Mouse (Mus musculus) brown adipose tissue, adult 24 weeks (tissue): ENCODE data around the gene Chst13. TPM values are rescaled to one million over a fixed set of nuclear protein-coding genes. Genes with fewer than 3 reads are reported as not detected.

Experiments used
- H3K27ac ChIP-seq: fragments of 200-500 bp; replicated peaks from 2 replicates; pipeline ENCODE4 v1.5.1; 2012; ENCODE audit warnings: low read depth, mild to moderate bottlenecking, low read length
- H3K4me1 ChIP-seq: fragments of 200-500 bp; 2 replicates; pipeline ENCODE4 v1.6.1; 2012; ENCODE audit warnings: low read length, mixed read lengths; ENCODE audit not compliant: control insufficient read depth, insufficient read depth, insufficient read length
- H3K4me3 ChIP-seq: fragments of 200-500 bp; 2 replicates; pipeline ENCODE4 v1.5.1; 2012; ENCODE audit warnings: low read depth, mild to moderate bottlenecking, low read length, moderate library complexity; ENCODE audit not compliant: insufficient read depth
- polyA plus RNA-seq: library from polyadenylated mRNA; stranded (reverse); fragments of >200 nt; gene quantifications from 2 replicates; pipeline ENCODE4 v1.2.4, GENCODE M21; 2012; ENCODE audit not compliant: missing spikeins, insufficient read depth, insufficient read length

Gene Chst13
- polyA plus RNA-seq, 1 experiment = not detected

GRCm38 (mm10) chr6:90332561-90333425 lies 7.8 kb upstream of the Chst13 start, which contains the start of gene Uroc1:
Gene Uroc1, plus strand, starts transcription at chr6:90333284.
- H3K4me3 ChIP-seq = no peak within 1 kb of the TSS
- H3K27ac ChIP-seq = no peak within 1 kb of the TSS
- no peaks in the 10 kb centered on the region for H3K4me1 ChIP-seq

- Histone ChIP-seq H3K4me3 (no peak overlapping the region), H3K4me1 (no peaks in the 10 kb centered on the region), H3K27ac (no peak overlapping the region)
Observed at GRCm38 (mm10) chr6:90329953-90330352, 5.0 kb upstream of the Chst13 start.

DNA sequence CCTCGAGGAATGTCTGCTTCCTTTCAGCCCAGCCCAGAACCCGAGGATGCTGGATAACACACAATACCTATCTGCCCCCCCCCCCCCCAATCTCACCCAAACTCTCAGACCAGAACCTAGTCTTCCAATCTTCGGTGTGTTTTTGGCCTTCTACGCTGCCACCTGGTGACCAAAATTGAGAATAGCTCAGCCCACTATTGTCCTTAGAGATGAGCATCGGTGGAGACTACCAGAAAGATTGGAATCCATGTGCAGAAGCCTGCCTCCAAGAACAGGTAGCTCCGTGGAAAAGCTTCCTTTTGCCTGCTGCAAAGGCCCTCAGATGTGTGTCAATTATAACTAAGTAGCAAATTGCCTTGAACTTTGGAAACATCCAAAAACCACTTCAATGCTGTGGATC lies 2.7 kb upstream of the Chst13 start:
- Histone ChIP-seq H3K4me3 (no peak overlapping the region), H3K4me1 (no peaks in the 10 kb centered on the region), H3K27ac (no peak overlapping the region)

- no peak overlapping the region for H3K4me3 ChIP-seq
- H3K27ac ChIP-seq = no peak overlapping the region
- H3K4me1 ChIP-seq = no peaks in the 10 kb centered on the region
Observed at GRCm38 (mm10) chr6:90324463-90324862, 522 bp downstream of the Chst13 start.

DNA sequence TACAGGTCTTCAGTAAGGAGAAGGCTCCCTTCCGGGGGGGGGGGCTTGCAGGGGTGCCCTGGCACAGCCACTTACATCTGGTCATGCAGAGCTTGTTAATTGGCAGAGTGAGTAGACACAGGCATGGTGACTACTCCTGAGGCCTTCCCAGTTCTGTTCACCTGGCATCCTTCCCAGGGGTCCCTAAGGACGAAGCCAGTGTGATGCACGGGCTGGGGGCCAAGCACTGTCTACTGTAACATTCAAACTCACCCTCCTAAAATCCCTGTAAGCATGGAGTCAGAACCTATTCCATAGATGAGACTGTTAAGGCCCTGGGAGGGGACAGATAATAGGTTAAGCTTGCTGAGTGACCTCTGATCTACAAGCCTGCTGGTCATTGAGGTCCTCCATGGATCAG lies 959 bp downstream of the Chst13 start:
- no peak overlapping the region for H3K4me3 ChIP-seq
- no peaks in the 10 kb centered on the region for H3K4me1 ChIP-seq
- H3K27ac ChIP-seq = no peak overlapping the region

DNA sequence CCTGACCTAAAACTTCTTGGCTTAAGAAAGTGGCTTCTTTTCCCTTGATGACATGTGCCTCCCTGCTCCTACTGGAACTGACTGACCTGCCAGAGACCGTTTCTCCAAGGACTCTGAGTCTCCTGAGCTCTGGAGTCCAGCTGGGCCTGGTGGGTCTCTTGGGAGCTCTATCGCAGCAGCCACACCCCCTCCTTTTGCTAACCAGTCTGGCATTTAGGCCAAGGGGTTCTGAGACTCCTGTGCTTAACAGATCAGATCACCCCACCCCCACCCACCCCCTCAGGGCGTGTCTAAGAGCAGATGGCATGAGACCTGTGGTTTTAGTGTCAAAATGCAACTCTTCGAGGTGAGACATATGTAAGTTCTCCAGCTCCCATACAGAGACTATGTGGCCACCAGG lies 3.2 kb downstream of the Chst13 start:
- H3K4me1 ChIP-seq = no peaks in the 10 kb centered on the region
- no peak overlapping the region for H3K4me3 ChIP-seq
- H3K27ac ChIP-seq = no peak overlapping the region

GRCm38 (mm10) chr6:90320429-90320828 lies 4.6 kb downstream of the Chst13 start:
- H3K4me3 ChIP-seq = no peak overlapping the region
- H3K4me1 ChIP-seq = no peaks in the 10 kb centered on the region
- H3K27ac ChIP-seq = no peak overlapping the region

DNA sequence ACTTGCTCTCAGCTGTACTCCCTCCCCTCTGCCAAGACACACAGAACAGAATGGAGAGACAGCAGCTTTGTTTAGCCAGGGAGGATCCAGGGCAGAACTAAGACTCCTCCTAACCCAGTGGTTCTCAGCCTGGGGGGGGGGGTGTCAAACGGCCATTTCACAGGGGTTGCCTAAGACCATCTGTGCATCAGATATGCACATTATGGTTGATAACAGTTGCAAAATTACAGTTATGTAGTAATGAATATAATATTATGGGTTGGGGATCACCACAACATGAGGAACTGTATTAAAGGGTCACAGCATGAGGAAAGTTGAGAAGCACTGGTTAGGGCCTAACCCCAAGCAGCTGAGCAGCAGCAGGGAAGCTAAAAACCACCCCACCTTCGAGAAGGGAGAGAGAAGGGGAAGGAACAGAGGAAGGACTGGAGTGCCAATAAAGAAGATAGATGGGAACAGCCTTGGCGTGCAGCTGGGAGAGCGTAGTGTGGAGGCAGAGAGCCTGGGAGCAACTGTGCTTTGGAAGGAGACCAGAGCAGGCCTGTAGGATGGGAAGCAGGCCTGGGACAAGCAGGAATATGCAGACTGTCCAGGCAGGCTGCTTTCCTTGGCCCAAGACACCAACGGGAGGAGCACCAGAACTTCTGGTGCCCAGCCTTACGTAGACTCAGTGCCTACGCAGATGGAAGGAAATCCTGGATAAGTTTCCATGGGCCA lies 5.4 kb downstream of the Chst13 start:
- Histone ChIP-seq H3K27ac (no peak overlapping the region), H3K4me3 (no peak overlapping the region), H3K4me1 (no peaks in the 10 kb centered on the region)

- Histone ChIP-seq H3K4me3 (no peak overlapping the region), H3K27ac (no peak overlapping the region), H3K4me1 (no peaks in the 10 kb centered on the region)
Observed at GRCm38 (mm10) chr6:90319019-90319418, 6.0 kb downstream of the Chst13 start.

DNA sequence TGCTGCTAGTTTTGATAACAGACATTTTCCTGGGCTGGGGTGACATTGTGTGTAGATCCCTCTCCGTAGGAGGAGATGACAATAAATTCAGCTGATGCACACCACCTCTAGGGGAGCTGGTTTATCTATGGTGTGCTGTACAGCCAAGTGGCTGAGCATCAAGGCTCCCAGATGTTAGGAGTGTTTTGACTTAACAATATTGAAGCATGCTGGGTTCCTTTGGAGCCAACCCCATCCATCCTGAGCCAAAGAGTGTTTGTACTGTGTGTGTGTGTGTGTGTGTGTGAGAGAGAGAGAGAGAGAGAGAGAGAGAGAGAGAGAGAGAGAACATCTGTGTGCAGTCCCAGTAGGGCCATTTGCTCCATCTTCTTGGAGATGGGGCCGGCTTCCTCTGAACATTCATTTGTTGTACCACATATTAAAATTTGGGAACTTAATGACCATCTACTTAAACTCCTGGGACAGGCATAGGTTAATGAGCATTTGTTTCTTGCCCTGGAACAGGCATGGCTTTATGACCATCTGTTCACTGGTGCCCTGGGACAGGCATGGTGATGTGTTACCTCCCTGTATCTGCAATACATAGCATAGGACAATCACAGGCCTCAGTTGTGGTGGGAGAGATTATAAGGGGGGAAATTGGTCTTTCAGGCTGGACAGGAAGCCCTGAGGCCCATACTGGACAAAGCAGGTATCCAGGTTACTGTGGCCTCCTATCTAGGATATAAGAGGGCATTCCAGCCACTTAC lies 7.3 kb downstream of the Chst13 start:
- Histone ChIP-seq H3K27ac (no peak overlapping the region), H3K4me1 (no peaks in the 10 kb centered on the region), H3K4me3 (no peak overlapping the region)

- no peak overlapping the region for H3K4me3 ChIP-seq
Observed at GRCm38 (mm10) chr6:90315961-90316360, 9.0 kb downstream of the Chst13 start.

DNA sequence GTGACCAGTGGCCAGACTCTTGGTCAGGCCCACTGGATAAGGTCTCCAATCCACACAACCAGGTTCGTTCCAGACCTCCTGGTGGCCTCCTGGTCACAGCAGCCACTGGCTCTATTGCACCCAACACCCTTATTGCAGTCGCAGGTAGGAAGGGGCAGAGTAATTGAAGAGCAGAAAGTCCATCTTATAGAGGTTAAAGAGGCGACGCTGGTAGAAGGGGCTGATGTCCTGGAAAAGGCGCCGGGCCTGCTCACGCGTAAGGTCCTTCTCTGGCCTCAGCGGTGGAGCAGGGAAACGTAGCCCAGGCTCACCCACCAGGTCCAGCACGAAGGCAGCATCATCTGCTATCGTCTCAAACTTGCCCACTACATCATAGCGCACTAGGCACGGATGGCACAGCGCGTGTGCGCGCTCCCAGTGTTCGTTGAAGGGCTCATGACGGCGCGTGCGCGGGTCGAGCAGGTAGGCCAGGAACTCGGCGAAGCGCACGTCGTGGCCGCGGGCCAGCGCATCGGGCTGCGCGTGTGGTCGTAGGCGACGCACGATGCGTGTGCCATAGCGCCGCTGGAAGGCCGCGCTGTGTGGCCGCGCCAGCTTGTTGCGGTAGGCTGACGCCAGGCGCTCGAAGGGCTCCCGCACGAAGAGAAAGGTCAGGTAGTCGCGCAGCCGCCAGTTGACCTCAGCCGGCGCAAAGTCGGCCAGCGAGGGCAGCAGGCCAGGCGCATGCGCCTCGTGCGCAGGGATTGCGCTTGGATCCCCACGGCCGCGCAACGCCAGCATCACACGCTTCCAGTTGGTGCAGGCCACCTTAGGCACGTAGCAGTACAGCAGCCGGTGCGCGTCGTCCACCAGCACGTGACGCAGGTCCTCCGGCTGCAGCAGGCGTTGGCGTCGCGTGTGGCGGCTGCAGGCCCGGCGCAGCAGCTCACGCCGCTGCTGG lies 15.9 kb downstream of the Chst13 start:
- no peaks in the 10 kb centered on the region for H3K4me1 ChIP-seq
- H3K27ac ChIP-seq = no peak overlapping the region
- no peak overlapping the region for H3K4me3 ChIP-seq

More at GRCm38 (mm10) chr6:90315961-90316360, 9.0 kb downstream of the Chst13 start:
- H3K4me1 ChIP-seq = no peaks in the 10 kb centered on the region
- no peak overlapping the region for H3K27ac ChIP-seq

DNA sequence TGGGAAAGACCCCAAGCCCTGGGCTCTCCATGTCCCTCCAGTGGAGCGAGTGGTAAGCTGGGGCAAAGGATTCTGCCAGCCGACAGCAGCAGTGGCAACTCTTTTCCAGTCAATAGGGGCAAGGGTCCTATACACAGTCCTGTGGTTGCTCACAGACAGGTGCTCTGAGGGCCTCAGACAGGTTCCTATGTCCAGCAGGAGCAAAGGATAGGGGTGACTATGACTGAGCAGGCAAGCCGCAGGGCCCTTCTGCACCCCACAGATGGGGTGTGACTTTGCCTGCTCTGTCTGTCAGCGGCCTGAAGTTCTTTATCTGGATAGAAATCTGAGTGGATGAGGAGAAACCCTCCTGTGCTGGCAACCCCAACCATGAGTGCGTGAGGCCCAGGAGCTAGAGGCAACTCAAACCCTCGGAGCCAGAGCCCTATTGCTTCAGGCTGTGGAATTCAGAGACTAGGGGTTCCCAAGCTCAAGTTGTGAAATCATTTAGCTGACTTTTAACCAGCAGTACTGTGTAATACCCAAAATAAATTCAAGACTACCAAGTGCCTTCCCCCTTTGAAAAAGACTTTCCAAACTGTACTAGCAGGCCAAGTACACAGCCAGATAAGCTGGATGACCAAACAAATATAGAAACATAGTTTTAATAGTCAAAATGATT lies 18.5 kb downstream of the Chst13 start:
- H3K4me1 ChIP-seq = no peaks in the 10 kb centered on the region
- H3K27ac ChIP-seq = no peak overlapping the region
- no peak overlapping the region for H3K4me3 ChIP-seq

DNA sequence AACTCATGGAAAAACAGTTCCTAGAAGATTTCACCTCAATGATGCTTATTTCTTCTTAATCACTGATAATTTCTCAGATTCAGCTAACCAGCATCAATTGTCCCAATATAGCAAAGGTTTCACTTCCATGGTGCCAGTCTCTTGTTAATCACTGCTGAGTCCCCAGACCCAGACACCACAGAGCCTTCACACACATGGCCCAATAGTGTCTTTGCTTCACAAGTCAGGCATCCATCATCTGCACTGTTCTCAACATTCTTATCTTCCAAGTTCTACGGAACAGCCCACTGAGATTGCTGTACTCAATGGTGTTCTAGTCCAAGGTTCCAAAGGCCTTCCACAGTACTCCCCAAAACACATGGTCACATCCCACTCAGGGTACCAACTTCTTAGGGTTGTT lies 24.1 kb downstream of the Chst13 start, which contains the start of gene BC048671:
Gene BC048671, plus strand, starts transcription at position 301 of the 400 bp plus-strand sequence.
- Histone ChIP-seq H3K4me3 (no peak within 1 kb of the TSS), H3K27ac (no peak within 1 kb of the TSS), H3K4me1 (no peaks in the 10 kb centered on the region)
